Mouse (Mus musculus) kidney, postnatal 4 days (tissue): ENCODE data around the gene Ror1.

Experiments used
- DNase-seq, 2 experiments: peaks; one replicate each; pipeline ENCODE4 v3.0.0; 2021; ENCODE audit warnings: mixed read lengths in 2 of 2

Ror1 gene

GRCm38 (mm10) chr4:100095685-100096595, at the start of gene Ror1:
Ror1 (plus strand) TSS chr4:100095791.
- DNase-seq = peak; percentile 96 to 97

GRCm38 (mm10) chr4:100047066-100047465, 48.5 kb upstream of the Ror1 start:
- DNase-seq = no peak

DNA sequence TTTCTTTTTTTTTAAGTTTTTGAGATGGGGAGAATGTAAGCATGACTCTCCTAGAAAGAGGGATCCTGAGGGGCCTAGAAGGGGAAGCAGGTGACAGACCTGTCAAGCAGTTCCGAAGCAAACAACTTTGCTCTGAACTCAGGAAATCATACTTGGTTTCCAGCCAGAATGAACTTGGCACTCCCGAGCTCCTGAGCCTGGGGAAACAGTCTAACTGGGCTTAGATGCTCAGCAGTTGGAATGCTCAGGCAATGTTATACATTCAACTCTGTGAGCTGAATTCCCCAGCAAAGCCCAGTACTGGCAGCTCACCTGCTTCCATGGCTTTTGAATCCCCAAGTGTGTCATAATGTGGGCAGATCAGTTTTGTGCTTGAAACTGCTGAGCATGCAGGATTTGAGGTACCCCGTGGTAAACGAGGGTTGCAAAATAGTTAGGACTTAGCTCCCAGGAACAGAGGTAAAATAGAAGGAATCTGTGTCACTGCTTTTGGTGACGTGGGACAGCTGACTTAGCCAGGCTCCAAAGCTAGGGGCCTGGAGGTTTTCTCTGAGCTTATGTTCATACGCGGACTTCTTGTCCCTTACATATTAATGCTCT, 47.1 kb upstream of the Ror1 start:
- DNase-seq = peak in 1 of 2 experiments; percentile 14

DNA sequence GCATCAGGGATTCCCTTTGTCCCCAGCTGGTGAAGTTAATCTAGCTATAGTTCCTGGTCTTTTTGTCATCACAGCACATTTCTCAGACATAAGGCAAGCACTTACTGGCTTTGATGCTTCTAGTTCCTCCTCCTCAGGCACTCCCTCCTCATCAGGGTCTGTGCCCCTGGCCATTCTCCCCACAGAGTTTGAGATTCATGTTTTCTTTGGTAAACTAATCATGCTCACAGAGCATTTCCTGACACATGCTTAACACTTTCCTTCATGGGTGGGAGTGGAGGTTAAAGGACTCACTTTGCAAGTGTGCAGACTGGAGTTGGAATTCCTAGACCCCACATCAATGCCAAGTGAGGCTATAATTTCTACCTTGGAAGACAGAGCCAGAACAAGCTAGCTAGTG, 43.8 kb upstream of the Ror1 start:
- DNase-seq = no peak

DNA sequence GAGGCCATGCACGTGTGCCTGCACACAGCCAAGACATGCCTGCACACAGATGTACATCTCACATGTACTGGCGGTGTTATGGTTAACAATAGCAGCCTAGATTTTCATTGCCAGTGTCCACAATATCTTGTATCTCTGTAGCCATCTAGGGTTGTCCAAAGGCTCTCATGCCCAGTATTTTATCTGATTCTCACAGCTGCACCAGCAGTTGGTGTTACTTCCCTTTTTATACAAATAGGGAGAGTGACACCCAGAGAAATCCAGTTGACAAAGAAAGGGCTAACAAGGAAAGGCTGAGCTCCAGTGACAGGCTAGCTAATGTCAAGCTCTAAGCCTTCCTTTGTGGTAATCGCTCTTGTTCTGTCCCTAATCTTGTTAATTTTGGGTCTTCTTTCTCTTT, 43.3 kb upstream of the Ror1 start:
- DNase-seq = no peak

DNA sequence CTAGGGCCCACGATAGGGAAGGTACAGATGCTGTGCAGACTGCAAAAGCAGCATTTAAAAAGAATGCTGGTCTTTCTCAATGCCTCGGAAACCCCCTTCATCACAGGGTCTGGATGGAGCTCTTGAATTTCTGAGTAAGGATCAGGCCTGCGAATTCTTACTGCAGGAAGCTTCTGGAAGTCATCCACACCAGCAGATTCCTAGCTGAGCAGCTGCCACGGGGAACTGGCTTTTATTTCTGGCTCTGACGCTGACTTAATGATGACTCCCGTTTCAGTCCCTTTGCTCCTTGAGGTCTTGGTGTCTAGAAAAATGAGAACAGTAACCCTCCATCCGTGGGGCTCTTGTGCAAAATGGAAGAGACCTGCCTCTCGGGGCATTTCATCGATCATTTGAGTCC, 39.5 kb upstream of the Ror1 start:
- DNase-seq = peak in 1 of 2 experiments; percentile 21

DNA sequence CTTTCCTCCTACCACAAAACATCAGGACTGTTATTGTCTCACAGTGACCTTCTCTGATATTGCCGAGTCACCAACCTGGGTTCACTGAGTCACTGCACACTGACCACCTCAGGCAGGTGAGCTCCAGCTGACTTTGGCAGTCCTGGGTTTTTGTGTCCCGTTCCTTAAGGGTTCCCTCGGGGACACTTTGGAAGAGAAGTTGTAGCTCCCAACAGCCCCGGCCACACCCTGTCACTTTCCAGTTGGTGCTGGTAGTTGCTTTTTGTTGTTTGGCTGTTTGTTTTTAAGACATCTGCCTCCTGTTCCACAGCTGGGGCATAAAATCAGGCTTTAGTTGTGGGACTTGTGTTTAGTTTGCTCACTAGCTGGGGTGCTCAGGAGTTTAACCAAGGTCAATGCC, 39.1 kb upstream of the Ror1 start:
- DNase-seq = peak in 1 of 2 experiments; percentile 16

- no peak for DNase-seq
Measured at GRCm38 (mm10) chr4:100057381-100057780, 38.2 kb upstream of the Ror1 start.

- no peak for DNase-seq
Measured at GRCm38 (mm10) chr4:100058631-100059030, 37.0 kb upstream of the Ror1 start.

- DNase-seq = no peak
Measured at GRCm38 (mm10) chr4:100059811-100060210, 35.8 kb upstream of the Ror1 start.

- DNase-seq = peak; percentile 30 to 34
Measured at GRCm38 (mm10) chr4:100061396-100062066, 34.1 kb upstream of the Ror1 start.

- no peak for DNase-seq
Measured at GRCm38 (mm10) chr4:100065686-100066085, 29.9 kb upstream of the Ror1 start.

GRCm38 (mm10) chr4:100070101-100070500, 25.5 kb upstream of the Ror1 start:
- no peak for DNase-seq

DNA sequence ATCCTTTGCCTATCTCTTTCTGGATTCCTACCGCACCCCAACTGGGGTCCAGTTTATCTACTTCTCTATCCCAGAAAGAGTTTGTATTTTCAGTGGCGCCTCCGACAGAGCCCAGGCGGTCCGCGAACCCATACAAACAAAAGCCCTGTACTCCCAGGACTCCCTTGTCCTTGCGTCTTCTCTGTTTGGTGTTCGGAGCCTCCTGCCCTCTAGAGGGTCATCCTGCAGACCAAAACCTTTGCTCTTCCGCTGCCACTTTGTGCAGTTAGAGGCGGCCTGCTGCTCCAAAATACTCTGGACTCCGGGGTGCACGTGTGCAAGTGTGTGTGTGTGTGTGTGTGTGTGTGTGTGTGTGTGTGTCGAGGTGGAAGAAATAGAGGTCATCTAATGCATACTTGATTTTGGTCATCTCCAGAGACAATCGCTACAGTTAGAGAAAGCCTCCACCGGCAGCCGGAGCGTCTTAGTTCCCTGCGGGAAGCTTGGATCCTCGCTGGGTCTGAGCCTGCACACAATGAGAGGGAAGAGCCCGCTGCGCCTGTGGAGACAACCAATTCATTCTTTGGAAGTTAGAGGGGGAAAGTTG, 1.1 kb downstream of the Ror1 start:
- DNase-seq = peak; percentile 52 to 66

DNA sequence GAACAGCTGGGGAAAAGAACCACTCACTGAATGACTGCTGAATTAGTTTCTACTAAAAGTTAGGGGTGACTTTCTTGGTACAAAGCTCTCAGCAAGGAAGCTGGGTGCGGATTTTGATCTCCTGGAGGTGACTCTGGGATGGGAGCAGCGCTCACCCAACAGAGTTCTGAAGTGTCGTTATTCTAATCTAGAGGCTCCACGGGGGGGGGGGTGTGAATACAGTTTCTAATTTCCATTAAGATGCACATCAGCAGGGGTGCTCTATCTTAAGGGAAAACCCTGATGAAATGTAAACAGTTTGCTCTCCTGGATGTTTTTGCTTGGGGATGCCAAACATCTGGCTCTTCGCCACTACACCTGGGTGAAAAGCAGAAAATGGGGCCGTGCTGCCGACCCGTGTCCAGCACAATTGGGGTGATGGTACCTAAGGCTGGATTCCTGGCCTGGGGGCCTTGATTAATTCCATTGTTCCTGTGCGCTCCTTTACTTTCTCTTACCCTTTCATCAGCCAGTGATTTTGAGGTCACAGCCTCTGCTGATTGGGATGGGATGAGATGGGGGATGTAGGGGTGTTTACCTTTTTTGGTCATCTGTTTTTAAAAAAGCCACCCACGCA, 1.9 kb downstream of the Ror1 start:
- no peak for DNase-seq

- DNase-seq = peak; percentile 35 to 50
Measured at GRCm38 (mm10) chr4:100101066-100101820, 5.7 kb downstream of the Ror1 start.

- peak in 1 of 2 experiments; percentile 45 for DNase-seq
Measured at GRCm38 (mm10) chr4:100101844-100102243, 6.3 kb downstream of the Ror1 start.

GRCm38 (mm10) chr4:100104241-100104640, 8.7 kb downstream of the Ror1 start:
- no peak for DNase-seq

DNA sequence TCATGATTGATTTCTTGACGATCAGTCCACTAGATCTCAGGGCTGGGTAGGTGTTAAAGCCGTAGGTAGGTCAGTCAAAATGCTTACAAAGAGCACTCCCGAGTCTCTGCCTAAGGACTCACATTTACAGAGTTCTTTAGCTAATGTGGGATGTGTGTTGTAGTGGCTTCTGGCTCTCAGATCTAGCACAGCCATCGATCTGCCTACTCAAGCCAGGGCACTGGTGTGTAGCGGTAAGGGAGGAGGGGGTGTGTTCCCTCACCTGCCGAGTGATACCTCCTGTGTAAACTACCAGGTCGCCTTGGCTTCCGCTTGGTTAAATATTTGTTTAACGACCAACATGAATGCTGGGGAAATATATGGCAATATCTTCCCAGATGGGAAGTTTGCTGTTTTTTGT, 12.0 kb downstream of the Ror1 start:
- DNase-seq = no peak

DNA sequence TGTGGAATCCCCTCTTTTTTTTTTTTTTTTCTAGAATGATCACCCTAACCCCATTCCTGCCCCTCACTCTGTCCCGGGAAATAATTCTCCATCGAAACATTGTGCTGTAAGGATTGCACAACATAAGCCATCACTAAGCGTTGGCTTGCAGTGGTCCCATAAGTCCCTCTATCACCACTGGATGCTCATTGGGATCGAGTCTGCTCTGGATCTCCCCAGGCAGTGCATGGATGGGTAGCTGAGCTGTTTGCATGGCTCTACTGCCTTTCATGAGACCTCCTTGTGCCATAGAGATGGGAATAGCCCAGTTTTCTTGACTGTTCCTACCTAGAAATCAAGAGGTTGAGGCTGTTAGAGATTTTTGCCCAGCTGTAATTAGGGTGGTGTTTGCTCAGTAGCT, 13.0 kb downstream of the Ror1 start:
- no peak for DNase-seq

DNA sequence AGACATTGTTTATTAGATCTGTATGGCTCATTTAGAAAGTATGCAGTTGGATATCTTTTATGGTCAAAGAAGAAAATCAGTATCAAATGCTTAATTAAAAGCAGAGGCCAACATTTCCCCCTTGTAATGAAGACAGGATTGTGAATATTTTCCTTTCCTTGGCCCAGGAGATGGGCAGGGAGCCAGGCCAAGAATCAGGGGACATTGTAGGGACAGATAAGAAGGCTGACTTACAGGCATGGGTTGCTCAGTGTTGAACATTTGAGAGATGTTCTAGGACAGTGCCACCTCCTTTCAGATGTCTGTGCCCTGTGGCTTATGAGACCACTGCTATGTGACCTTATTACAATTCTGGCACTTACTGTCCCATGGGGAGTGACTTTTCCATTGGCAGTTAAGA, 18.6 kb downstream of the Ror1 start:
- peak; percentile 24 to 25 for DNase-seq

GRCm38 (mm10) chr4:100116366-100116765, 20.8 kb downstream of the Ror1 start:
- no peak for DNase-seq
